Mouse (Mus musculus) heart, embryonic 15.5 days (tissue): ENCODE results near the gene 1500009C09Rik. TPM values are rescaled to one million over a fixed set of nuclear protein-coding genes. Genes with fewer than 3 reads are reported as not detected.
A peak's percentile ranks its signal among the peaks of the same experiment; 100 is the strongest.

Experiments used
- ATAC-seq: fragments of 200-750 bp; cut with Nextera tagmentation; replicated peaks from 2 replicates; pipeline ENCODE4 v1.8.0; 2017; ENCODE audit warnings: low read depth, moderate TSS enrichment; ENCODE audit not compliant: insufficient number of reproducible peaks, insufficient read depth, low FRiP score
- H3K27ac ChIP-seq: fragments of 300-500 bp; sonication (generic); 2 replicates; pipeline ENCODE4 v1.5.1; 2015; ENCODE audit warnings: mild to moderate bottlenecking, inconsistent platforms
- H3K27me3 ChIP-seq: fragments of 300-500 bp; sonication (generic); 2 replicates; pipeline ENCODE4 v1.6.1; 2015; ENCODE audit warnings: inconsistent platforms
- H3K36me3 ChIP-seq: fragments of 300-500 bp; sonication (generic); 2 replicates; pipeline ENCODE4 v1.6.1; 2015; ENCODE audit warnings: mild to moderate bottlenecking, inconsistent platforms
- H3K4me1 ChIP-seq: fragments of 300-500 bp; sonication (generic); replicated peaks from 2 replicates; pipeline ENCODE4 v1.6.1; 2015; ENCODE audit warnings: inconsistent platforms
- H3K4me2 ChIP-seq: fragments of 300-500 bp; sonication (generic); 2 replicates; pipeline ENCODE4 v1.6.1; 2015; ENCODE audit warnings: inconsistent platforms, mild to moderate bottlenecking, moderate library complexity
- H3K4me3 ChIP-seq: fragments of 300-500 bp; sonication (generic); 2 replicates; pipeline ENCODE4 v1.5.1; 2015; ENCODE audit warnings: mild to moderate bottlenecking, inconsistent platforms
- H3K9ac ChIP-seq: fragments of 300-500 bp; sonication (generic); 2 replicates; pipeline ENCODE4 v1.6.1; 2015; ENCODE audit warnings: mild to moderate bottlenecking, inconsistent platforms
- H3K9me3 ChIP-seq: fragments of 300-500 bp; sonication (generic); replicated peaks from 2 replicates; pipeline ENCODE4 v1.6.1; 2016; ENCODE audit warnings: inconsistent platforms
- WGBS: fragments of 180-500 bp; shearing (Covaris S2); methylation state at CpG from one replicate; pipeline ENCODE4 v1.1.7; 2015; ENCODE audit warnings: mixed read lengths; 5-methylcytosine and 5-hydroxymethylcytosine counted together
- polyA plus RNA-seq: library from polyadenylated mRNA; unstranded; fragments of >200 nt; fragmentation: Nextera tagmentation; extraction: Ambion mirVana; gene quantifications from 2 replicates; pipeline ENCODE4 v1.2.1, GENCODE M21; 2015

Gene 1500009C09Rik
- polyA plus RNA-seq, 1 experiment from 2014 or later: not detected

DNA sequence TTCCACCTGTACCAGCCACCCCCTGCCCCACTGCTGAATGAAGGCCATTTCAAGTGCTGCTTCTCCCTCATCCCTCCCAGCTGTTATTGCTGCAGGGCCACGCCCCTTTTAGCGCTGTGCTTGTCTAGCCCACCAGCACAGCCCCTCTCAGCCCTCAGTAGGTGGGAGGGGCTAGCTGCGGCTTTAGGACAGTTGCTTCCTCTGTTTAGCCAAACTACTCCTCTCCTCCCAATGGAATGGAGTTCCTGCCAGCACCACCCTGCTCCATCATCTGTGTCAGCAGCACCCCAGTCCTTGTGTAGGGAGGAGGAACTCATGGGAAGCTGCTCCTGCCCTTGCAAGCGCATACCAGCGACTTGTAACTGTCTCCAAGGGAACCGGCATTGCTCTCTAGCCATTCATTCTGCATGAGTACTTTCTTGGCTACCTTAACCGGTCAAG, 41.1 kb downstream of the 1500009C09Rik start:
- ATAC-seq: 0 out of 2 replicates have a peak, but pooled peaks have one; percentile 35
- WGBS: 11% methylated on average over 7 of the region's 7 CpGs
- Histone ChIP-seq H3K4me2 (peak overlapping the region; percentile 49), H3K27ac (no peak overlapping the region), H3K4me3 (0 out of 2 replicates have a peak overlapping the region, but pooled peaks have one; percentile 7), H3K9ac (no peak overlapping the region), H3K4me1 (peaks cover 14% of the 10 kb centered on the region), H3K27me3 (no peaks in the 10 kb centered on the region), H3K9me3 (no peaks in the 10 kb centered on the region), H3K36me3 (no peaks in the 10 kb centered on the region)

DNA sequence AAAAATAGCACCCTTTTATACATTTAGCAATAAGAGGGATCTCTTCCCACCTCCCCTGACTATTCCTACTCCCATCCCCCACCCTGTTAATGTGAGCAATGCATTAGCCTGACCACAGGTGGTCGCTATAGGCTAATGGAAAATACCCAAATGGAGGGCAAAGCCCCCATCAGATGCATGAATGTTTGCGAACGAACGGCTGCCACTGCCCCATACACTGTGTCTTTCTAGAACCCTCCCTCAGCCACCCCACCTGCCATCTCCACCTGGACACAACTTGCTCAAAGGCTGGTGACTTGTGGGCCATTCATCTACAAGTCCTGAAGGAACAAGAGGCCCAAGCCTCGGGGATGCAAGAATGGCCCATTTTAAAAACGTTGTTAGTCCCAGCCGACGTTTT, 41.9 kb downstream of the 1500009C09Rik start:
- no peak overlapping the region for H3K27ac ChIP-seq
- H3K4me1 ChIP-seq: peaks cover 18% of the 10 kb centered on the region
- H3K36me3 ChIP-seq: no peaks in the 10 kb centered on the region
- 46% methylated on average over 8 of the region's 8 CpGs for WGBS
- no peak overlapping the region for H3K4me3 ChIP-seq
- H3K27me3 ChIP-seq: no peaks in the 10 kb centered on the region
- H3K9me3 ChIP-seq: no peaks in the 10 kb centered on the region
- H3K9ac ChIP-seq: no peak overlapping the region
- H3K4me2 ChIP-seq: no peak overlapping the region
- ATAC-seq: no peak

DNA sequence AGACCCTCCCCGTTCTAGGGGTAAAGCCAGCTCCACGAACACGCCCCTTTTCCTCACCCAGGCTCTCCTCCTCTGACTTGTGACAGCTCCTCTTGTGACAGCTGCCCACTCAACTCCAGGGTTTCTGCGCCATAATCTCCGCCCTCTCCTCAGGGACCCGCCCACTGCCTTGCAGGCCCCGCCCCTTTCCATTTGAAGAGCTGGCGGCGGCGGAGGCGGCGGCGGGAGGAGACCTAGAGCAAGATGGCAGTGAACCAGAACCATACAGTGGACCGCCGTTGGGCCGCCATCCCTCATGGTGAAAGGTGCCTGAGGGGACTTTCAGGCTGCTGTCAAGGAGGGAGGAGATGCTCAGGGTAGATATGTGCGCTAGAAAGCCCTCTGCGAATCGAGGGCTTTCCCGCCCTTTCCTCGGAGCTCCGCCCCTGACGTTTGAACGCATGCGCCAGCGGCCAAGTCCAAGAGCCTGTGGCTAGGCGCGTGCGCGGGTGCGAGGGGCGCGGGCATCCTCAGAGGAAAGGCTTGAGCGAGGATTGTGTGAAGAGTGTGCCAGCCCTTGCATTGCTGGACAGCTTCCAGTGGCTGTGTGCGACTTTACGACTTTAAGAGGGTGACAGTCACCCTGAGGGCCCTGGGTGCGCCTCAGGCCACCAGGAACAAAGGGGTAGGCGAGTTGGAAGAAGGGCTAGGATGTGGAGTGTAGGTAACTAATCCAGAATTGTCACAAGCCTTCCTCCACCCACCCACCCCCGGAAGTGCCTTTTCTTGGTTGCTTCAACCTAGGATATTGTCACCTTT, 46.8 kb downstream of the 1500009C09Rik start, which contains the start of gene Wbp2nl:
Gene Wbp2nl (plus strand): TSS at position 191 of the 798 bp plus-strand sequence.
- no peaks in the 10 kb centered on the region for H3K27me3 ChIP-seq
- no peak for ATAC-seq
- WGBS: 49% methylated on average over 39 of the region's 39 CpGs
- peaks cover 8% of the 10 kb centered on the region; the same call in 1 of the 2 replicates for H3K4me1 ChIP-seq
- peak within 1 kb of the TSS; percentile 14; the same call in 1 of the 2 replicates for H3K4me3 ChIP-seq
- H3K36me3 ChIP-seq: no peaks in the 10 kb centered on the region
- H3K4me2 ChIP-seq: peak within 1 kb of the TSS; percentile 46
- H3K27ac ChIP-seq: no peak within 1 kb of the TSS
- no peak within 1 kb of the TSS for H3K9ac ChIP-seq
- no peaks in the 10 kb centered on the region for H3K9me3 ChIP-seq

DNA sequence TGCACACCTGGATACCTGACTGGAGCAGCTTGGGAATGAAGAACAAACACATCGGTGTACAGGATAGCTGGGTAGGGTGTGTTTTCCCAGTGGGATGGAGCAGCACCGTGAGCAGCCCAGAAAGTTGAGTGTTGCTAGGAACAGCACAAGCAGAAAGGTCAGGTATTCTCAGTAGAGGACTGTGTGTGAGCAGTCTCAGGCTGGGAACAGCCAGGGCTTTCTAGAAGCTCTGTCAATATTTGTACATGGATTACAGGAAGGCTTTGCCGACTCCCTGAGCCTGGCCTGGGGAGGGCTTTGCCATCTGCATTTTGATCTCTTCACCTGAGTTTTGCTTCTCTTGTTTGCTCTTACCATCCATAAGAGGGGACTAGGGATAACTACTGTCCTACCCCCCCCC, 54.9 kb downstream of the 1500009C09Rik start:
- Histone ChIP-seq H3K9ac (no peak overlapping the region), H3K9me3 (no peaks in the 10 kb centered on the region), H3K4me2 (no peak overlapping the region), H3K27ac (no peak overlapping the region), H3K27me3 (no peaks in the 10 kb centered on the region), H3K36me3 (no peaks in the 10 kb centered on the region), H3K4me1 (no peaks in the 10 kb centered on the region), H3K4me3 (no peak overlapping the region)
- ATAC-seq: no peak
- 77% methylated on average over 3 of the region's 3 CpGs for WGBS

DNA sequence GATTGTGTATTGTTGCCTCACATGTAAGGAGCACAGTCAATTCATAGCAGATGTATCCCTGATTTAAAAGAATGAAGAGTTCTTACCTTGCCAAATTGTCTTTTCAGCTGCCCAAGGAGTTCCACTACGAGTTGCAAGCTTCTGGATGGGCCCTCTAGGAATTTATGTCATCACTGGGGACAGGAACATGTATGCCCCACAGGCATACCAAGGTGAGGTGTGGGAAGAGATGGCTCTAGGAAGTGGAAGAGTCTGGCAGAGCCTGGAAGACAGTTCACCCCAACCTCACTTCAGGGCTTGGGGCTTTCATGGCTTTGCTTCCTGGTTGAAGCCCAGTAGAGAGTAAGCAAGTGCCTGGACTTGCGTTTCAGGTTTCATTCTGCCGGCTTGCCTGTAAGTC, 56.2 kb downstream of the 1500009C09Rik start:
- Histone ChIP-seq H3K9me3 (no peaks in the 10 kb centered on the region), H3K27me3 (no peaks in the 10 kb centered on the region), H3K4me3 (no peak overlapping the region), H3K36me3 (no peaks in the 10 kb centered on the region), H3K27ac (no peak overlapping the region), H3K4me1 (no peaks in the 10 kb centered on the region), H3K4me2 (no peak overlapping the region), H3K9ac (no peak overlapping the region)
- ATAC-seq: no peak
- 76% methylated on average over 3 of the region's 3 CpGs for WGBS

Other genes with a start within 250 kb of the 1500009C09Rik start
- 16.8 and 26.9 TPM in 2 replicates for gene Desi1, start 218.5 kb upstream of the 1500009C09Rik start, polyA plus RNA-seq
- gene Snu13, start 204.8 kb upstream of the 1500009C09Rik start, polyA plus RNA-seq: 130 and 171 TPM in 2 replicates
- not detected in 2 replicates for gene 4930407I10Rik, start 193.2 kb upstream of the 1500009C09Rik start, polyA plus RNA-seq
- gene Mei1, start 182.4 kb upstream of the 1500009C09Rik start, polyA plus RNA-seq: 0.05 TPM in 1 of 2 replicates, not detected in the other
- gene Ccdc134, start 124.5 kb upstream of the 1500009C09Rik start, polyA plus RNA-seq: 7.4 and 11.9 TPM in 2 replicates
- gene Srebf2, start 105.2 kb upstream of the 1500009C09Rik start, polyA plus RNA-seq: 73.8 and 106 TPM in 2 replicates
- gene Shisa8, start 39.6 kb upstream of the 1500009C09Rik start, polyA plus RNA-seq: 0.22 and 0.25 TPM in 2 replicates
- not detected in 2 replicates for gene Tnfrsf13c, start 28.0 kb upstream of the 1500009C09Rik start, polyA plus RNA-seq
- gene Cenpm, start 7.6 kb upstream of the 1500009C09Rik start, polyA plus RNA-seq: 54.0 and 55.7 TPM in 2 replicates
- 3.4 and 5.2 TPM in 2 replicates for gene Sept3, start 22.5 kb downstream of the 1500009C09Rik start, polyA plus RNA-seq
- gene Wbp2nl, start 46.6 kb downstream of the 1500009C09Rik start, polyA plus RNA-seq: 0.13 and 0.23 TPM in 2 replicates
- 39.1 and 52.3 TPM in 2 replicates for gene Naga, start 86.5 kb downstream of the 1500009C09Rik start, polyA plus RNA-seq
- 6.3 and 11.5 TPM in 2 replicates for gene Pheta2, start 86.5 kb downstream of the 1500009C09Rik start, polyA plus RNA-seq
- gene Smdt1, start 86.6 kb downstream of the 1500009C09Rik start, polyA plus RNA-seq: 334 and 337 TPM in 2 replicates
- gene Ndufa6, start 101.9 kb downstream of the 1500009C09Rik start, polyA plus RNA-seq: 483 and 678 TPM in 2 replicates
- 12.3 and 14.2 TPM in 2 replicates for gene Cyp2d22, start 127.9 kb downstream of the 1500009C09Rik start, polyA plus RNA-seq
- not detected in 2 replicates for gene Cyp2d11, start 141.6 kb downstream of the 1500009C09Rik start, polyA plus RNA-seq
- 1.0 TPM in 1 of 2 replicates, not detected in the other for gene Cyp2d10, start 154.8 kb downstream of the 1500009C09Rik start, polyA plus RNA-seq
- not detected in 2 replicates for gene Cyp2d9, start 181.0 kb downstream of the 1500009C09Rik start, polyA plus RNA-seq